Mouse (Mus musculus) spleen, postnatal 36 days (tissue): ENCODE results near the gene 4930432K21Rik.
A peak's percentile ranks its signal among the peaks of the same experiment; 100 is the strongest.

Experiments used
- DNase-seq, 2 experiments: peaks; one replicate each; pipeline ENCODE4 v3.0.0; 2022; ENCODE audit warnings: low spot score in 2 of 2, mixed read lengths in 1 of 2

The 4930432K21Rik gene

DNA sequence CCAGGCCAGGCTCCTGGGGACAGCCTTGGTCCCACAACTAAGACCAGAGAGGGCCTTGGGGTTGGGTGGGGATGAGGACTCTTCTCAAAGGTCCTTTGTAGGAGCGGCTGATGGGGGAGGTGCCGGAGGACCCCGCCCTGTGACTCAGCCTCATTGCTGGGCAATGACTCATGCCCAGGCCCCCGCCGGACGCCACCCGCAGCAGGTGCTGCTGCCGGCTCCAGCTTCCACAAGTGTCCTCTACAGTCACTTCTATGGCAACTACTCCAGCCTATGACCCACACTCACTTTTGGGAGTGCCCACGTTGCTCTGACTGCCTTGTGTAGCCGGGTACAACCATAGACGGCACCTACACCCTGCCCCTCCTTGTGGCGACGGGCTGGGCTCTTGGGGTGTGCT is 44.2 kb downstream of the 4930432K21Rik start:
- peak in 1 of 2 experiments; percentile 20 for DNase-seq

DNA sequence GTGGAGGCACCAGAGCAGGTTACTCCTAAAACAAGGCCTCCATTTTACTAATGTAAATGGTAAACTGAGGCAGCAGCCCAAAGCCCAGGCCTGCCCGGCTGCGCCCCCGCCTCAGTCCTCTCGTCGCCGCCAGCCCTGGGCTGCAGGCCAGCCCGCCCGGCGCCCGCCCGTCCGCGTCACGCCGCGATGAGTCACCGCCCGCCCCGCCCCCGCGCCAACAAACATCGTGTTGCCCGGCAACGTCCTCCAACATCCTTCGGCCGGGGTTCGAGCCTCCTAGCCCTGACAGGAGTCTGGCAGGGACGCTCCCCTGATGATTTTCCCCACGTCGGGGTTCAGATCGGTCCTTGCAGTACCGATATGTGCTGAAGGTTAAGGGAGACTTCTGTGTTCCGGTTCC is 44.7 kb downstream of the 4930432K21Rik start:
- DNase-seq = peak; percentile 60 to 65

DNA sequence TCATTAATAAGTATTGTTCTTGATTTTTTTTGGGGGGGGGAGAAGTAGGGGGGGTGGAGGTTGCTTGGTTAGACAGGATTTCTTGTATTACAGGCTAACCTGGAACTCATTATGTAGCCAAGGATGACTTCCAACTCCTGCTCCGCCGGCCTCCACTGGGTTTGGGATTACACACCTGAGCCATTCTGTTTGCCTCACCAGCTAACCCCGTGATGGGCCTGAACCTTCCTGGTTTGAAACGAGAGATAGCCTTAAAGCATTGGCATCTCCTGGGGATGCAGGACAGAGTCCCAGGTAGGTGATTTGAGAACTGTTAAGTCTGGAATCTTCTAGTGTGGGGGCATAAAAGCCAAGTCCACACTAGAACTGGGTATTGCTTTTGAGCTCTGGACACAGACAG is 45.3 kb downstream of the 4930432K21Rik start:
- DNase-seq = no peak

DNA sequence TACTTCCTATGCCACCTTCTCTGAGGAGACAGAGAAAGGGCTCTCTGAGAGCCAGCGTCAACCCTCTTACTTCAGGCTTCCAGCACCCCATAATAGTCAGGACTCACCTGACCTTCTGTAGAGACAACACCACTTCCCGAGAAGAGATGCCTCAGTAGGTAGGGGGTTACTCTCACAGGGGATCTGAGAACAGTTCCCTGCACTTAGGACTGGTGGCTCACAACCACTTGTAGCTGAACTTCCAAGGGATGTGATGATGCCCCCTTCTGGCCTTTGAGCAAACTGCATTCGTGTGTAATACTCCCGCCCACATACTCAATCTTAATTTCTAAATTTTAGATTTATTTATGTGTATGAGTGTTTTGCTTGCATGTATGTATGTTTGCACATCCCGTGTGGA is 45.7 kb downstream of the 4930432K21Rik start:
- no peak for DNase-seq

DNA sequence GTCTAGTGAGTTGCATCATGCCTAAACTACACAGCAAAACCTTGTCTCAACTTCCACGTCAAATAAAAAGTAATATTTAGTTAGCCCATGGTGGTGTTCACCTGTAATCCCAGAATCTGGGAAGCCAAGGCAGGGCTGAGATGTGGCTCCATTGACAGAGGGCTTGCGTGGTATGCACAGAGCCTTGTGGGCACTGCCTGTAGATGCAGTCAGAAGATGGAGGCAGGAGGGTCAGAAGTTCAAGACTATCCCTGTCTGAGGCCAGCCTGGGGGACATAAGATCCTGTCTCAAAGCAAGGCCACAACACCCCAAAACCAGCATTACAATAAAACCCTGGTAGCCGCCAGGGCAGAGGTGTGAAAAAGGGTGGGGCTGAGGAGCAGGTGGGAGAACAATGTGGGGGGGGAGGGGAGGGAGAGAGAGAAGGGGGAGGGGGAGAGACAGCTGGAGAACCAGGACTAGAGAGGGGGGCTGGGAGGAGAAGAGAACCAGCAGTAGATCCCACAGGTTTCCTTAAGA is 46.5 kb downstream of the 4930432K21Rik start:
- no peak for DNase-seq

DNA sequence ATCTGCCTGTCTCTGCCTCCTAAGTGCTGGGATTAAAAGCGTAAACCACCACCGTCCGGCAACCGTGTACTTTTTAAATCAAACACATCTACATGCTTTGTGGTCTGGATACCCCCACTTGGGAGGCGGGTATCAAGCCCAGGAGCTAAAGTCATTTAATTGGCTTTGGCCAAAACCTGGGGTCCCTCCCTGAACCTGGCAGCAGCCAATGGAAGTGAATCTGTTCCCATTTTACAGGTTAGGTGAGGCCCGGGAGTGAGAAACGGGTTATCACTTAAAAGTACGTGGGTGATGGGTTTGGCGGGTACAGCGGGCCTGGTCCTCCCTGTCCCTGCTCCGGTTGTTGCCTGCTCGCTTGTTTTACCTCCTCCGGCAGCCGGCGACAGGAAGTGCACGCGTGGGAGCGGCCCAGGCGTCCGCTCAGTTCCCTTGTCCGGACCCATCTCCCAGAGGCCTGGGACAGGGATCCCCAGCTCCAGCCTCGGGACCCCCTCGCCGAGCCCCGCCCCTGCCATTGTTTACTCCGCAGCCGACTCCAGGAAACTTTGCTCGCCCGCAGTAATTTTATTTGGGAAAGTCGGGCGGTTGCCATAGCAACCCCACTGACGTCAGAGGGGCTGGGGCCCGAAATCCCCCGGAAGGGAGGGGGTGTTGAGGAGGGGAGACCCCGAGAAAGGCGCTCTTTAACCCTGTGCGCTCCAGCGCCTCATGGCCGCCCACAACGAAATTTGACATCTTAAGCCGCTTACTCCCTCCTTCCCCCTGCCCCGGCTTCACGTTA is 49.5 kb downstream of the 4930432K21Rik start:
- DNase-seq = peak; percentile 71 to 73

DNA sequence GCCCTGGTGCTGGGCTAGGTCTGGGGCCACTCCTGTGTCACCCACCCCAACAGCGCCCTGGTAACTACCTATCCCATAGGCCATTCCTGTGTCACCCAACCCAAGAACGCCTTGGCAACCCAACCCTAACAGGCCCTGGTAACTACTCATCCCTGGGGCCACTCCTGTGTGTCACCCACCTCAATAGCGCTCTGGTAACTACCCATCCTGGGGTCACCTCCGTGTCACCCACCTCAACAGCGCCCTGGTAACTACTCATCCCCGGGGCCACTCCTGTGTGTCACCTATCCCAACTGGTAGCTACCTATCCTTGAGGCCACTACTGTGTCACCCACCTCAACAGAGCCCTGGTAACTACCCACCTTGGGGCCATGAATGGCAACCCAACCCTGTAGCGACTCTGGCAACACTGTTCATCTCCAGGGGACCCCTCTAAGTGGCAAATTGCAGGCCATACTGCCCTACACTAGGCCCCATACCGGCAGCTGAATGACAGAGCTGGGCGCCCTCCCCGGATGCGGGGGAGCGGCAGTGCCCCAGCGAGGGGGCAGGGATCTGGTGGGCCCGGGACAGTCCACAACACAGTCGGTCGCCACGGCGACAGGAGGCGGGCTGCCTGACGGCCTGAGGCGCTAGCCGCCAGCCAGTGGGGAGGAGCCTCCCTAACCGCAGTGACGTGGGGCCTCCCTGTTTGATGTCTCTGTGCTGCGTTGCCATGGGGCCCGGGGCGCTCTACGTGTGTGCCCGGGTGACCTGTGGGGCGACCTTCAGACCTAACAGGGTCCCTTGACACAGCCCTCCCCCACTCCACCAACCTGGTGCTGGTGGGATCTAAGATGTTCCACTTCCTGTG is 50.3 kb downstream of the 4930432K21Rik start:
- peak; percentile 94 to 96 for DNase-seq

DNA sequence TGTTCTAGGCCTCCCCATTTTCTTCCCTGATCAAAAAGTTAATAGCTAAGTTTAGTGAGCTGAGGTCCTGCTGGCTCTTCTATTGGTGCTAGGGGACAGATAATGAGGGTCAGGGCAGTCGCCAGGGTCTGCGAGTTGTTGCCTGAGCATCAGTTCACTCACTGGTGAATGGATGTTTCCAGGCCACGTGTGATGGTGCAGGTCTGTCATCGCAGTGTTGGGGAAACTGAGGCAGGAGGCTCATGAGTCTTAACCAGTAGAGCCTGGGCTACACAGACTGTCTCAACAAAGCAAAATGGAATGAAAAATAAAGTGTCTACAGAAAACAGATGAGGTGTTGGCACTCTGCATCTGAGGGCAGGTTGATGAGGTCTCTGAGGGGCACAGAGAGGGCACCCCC is 51.0 kb downstream of the 4930432K21Rik start:
- no peak for DNase-seq

DNA sequence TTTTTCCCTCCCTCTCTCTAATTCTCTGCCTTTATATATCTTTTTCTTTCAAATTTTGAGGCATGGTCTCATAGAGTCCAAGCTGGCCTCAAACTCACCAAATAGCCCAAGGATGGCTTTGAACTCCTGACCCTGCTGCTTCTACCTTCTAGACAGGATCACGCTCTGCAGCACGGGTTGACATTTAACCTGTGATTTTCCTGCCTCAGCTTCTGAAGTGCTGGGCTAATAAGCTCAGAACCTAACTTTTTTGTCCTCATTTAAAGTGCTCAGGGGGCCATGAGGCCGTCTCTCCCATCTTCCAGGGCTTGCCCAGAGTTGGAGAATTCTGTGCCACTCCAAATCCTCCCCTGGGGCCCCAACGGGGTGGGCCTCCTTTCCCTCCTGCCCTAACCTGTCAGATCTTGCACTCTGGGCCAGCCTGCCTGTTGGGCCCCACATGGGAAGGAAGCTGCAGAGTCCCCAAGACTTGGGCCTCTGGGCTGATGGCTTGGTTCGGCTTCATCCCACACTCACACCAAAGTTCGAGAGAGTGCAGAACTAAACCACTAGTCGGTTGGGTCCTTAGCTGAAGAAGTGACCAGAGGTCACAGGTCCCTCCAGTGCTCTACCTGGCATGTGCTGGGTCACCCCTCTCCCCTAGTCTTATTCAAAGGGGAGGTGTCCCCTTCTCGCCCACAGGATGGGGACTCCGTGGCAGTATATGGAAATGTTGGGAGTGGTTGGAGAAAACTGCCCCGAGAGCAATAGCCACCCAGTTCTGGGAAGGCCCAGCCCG is 51.7 kb downstream of the 4930432K21Rik start:
- no peak for DNase-seq

DNA sequence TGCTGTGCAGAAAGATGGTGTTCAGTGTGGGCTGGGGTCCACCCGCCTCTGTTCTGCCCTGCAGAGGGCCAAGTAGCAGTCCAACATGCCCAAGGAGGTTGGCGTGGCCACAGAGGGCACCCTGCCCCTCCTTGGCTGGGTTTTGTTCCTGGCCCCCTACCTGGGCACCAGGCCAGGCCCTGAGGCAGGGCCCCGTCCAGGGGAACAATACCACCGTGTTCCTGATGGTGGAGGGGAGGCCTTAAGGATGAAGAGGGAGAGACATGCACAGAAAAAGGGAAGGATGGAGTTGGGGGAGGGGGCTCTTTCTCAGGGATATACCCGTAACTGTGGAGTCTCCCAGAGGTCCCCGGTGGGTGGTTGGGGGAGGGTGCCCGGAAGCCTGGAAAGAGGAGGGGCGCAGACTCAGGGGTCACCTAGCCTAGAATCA is 52.3 kb downstream of the 4930432K21Rik start:
- no peak for DNase-seq

DNA sequence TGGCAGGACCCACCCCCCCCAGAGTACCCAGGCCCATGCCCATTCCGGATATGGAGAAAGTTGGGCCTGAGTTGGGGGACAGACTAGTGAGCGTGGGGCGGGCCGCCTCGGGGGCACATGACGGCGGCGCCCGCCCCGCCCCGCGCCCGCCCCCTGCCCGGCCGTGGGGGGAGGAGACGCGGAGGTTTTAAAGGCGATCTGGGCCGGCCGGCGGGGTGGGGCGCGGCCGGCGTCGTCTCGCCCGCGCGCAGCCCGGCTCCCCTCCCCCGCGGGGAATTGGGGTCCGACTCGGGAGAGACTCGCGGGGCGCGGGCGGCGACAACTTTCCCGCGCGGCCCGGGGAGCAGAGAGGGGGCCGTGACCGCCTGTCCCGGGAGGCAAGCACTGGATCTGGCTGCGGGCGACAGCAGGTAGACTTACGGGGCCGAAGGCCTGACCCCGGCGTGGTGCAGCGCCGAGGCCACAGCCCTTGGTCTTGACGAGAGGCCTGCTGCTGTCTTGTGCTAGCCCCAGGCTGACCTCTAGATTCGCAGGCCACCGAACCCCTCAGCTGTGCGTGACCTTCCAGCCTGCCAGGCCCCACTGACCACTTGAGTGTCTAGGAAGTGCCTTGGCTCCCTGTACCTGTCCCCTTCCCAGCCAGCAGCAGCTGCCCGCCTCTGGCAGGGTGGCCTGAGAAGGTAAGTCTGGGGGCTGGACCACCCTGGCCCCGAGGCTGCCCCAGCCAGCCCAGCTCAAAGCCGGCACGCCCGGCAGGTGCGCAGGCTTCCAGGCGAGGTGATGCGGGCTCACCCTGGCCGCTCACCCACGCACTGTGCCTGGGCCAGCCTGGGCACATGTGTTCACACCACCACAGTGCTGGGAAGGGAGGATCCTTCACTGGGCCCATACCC is 53.1 kb downstream of the 4930432K21Rik start:
- peak; percentile 65 for DNase-seq

DNA sequence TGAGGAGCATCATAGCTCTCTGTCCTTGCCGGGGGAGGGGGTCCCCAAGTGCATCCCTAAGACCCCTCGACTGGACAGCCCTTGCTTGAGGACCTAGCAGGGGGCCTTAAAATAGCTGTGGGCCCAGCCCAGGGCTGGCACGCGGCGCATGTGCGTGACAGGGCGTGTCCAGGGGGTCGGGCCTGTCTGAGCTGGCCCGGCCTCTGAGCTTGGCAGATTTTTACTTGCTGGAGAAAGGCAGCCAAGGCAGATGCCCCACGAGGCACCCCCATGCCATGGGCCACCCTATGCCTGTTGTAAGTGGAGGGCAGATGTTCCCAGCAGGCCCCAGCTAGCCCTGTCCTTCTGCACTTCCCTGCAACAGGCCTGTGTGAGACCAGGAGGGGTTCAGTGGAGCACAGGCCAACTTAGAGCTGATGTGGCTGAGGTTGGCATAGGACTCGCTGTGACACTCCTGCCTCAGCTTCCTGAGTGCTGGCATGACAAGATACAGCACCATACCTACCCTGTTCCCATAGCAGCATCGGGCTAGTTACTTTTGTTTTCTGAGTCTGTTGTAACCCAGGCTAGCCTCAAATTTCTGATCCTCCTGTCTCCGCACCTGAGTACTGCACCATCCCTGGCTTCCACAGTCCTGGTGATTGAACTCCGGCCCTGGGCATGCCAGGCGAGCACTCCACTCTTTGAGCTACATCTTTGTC is 53.9 kb downstream of the 4930432K21Rik start:
- DNase-seq = peak; percentile 46 to 49

DNA sequence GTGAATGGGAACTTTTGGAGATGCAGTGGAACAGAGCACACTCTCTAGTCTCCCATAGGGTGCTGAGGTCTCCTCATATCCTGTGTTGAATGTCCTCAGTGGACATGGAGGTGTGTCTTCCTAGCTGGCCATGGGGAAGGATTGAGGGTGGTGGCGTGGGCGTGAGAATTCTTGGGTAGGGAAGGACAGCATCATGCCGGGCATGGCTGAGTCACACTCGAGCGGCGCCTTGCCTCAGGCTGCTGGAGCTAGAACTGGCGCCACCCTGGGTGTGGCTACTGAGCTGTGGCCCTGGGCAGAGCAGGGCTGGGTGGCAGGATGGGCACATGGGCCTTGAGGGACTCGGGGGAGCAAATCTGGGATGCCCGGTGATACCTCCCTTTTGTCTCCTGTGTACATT is 54.6 kb downstream of the 4930432K21Rik start:
- peak in 1 of 2 experiments; percentile 40 for DNase-seq

DNA sequence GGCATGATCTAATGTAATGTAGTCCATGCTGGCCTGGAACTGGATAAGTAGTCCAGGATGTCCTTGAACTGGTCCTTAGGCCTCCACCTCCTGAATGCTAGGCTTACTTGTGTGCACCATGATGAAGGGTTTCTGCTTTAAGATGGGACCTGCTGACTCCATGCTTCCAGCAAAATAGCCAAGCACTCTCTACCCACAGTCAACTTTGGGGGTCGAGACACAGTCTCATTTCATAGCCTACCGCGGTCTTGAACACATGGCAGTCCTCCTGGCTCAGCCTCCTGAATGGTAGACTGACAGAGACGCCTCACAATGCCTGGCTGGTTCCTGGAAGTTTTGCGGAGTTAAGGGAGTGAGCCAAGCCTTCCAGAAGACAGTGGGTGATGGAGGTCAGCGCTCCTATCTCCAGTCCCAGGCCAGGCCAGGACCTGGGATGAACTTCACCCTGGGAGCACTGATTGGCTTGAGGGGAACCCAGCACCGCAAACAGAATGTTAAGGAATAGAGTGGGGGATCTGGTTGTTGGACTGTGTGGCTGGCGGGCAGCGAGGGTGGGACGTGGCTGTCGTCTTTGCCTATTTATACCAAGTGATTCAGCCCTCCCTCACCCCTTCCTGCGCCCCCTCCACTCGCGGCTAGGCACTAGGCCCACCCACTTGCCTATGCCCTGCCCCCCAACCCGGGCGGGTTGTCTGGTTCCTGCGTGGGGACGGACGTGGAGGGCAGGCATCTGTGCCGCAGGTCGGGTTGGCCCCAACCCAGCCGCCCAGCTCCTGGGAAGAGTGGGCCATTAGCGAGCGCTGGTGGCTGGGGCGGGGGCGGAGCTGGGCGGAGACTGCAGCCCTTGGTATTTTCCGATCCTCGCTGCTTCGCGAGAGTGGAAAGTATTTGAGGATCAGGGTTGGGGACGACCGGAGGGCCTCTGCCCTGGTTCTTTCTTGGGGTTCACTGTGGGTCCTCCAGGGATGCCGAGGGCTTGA is 55.4 kb downstream of the 4930432K21Rik start:
- peak; percentile 77 for DNase-seq

DNA sequence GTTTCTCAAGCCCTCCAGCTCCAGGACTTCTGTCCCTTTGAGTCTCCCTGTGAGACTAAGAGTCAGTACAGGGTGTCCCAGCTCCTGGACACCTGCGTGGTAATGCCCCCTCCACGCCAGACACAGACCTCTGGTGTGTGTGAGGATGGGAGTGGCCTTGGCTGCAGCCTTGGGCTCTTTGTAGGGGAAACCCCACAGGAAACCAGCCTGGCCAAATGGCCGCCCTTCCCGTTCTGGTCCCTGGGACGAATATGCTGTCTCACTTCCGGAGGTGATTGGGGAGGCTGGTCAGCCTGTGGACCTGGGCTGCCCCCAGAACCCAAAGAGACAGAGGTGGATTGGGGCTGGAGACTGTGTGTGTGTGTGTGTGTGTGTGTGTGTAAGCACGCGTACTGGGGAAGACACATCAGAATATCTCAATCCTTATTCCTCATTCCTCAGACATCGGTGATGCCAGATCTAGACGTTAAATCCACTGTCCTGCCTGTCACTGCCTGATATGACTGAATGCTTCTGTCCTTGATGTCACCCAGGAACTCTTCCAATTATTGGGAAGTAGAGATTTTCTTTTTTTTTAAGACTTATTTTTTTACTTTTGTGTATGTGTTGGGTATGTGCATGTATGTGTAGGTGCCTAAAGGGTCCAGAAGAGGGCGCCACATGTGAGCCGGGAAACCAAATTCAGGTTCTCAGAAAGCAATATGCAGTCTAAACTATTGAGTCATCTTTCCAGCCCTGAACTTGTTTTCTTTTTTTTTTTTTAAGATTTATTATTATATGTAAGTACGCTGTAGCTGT is 56.3 kb downstream of the 4930432K21Rik start:
- DNase-seq = peak; percentile 50 to 66

DNA sequence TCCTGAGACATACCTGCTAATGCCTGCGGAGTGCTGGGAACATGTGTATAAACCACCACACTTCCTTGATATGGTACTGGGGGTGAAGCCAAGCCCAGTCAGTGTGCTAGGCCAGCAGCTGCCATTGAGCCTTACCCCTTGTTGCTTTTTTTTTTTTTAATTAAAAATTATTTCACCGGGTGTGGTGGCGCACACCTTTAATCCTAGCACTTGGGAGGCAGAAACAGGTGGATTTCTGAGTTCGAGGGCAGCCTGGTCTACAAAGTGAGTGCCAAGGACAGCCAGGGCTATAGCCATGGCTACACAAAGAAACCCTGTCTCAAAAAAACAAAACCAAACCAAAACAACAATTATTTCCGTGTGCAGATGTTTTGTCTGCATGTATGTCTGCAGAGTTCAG is 57.2 kb downstream of the 4930432K21Rik start:
- no peak for DNase-seq

DNA sequence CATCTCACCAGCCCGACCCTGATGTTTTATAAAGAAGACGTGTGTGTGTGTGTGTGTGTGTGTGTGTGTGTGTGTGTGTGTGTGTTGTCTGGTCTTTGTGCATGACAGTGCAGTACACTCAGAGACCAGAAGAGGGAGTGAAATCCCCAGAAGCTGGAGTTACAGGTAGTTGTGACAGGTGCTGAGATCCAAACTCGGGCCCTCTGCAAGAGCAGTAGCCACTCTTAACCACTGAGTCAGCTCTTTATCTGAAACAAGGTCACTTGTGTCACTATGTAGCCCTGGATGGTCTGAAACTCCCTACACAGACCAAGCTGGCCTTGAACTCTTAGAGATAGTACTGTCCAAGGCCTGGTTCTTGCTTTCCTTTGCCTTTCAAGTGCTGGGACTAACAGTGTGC is 58.8 kb downstream of the 4930432K21Rik start:
- no peak for DNase-seq

DNA sequence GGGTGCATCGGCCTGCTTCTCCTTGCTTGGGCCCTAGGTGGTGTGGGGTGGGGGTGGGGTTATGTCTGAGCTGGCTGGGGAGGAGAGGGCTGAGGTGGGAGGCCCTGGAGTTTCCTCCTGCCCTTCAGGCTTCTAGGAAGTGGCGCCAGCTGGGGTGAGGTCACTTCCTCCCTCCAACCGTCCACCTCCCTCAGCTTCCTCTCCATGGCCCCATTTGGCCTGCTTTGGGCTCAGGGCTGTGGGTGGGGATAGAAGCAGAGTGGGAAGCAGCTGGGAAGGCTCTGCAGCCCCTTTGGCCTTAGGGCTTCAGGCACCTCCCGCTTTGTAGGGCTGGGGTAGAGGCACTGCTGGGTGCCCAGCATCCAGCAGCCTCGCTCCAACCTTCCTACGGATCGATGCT is 60.0 kb downstream of the 4930432K21Rik start:
- DNase-seq = peak; percentile 35 to 56
